Mouse (Mus musculus) thymus, adult 2 months (tissue): ENCODE results near the gene Nkx1-2. TPM values are rescaled to one million over a fixed set of nuclear protein-coding genes. Genes with fewer than 3 reads are reported as not detected.

Source experiments
- DNase-seq: peaks from one replicate; pipeline ENCODE4 v3.0.0; 2021
- H3K27ac ChIP-seq: fragments of 200-500 bp; 2 replicates; pipeline ENCODE4 v1.5.1; 2012; ENCODE audit warnings: low read length, control low read depth; ENCODE audit not compliant: control insufficient read depth, insufficient read depth
- H3K27me3 ChIP-seq: fragments of 200-500 bp; 2 replicates; pipeline ENCODE4 v1.6.1; 2012; ENCODE audit warnings: mild to moderate bottlenecking, low read length, moderate library complexity, mixed read lengths; ENCODE audit not compliant: control insufficient read depth, insufficient read depth
- H3K36me3 ChIP-seq: fragments of 200-500 bp; 2 replicates; pipeline ENCODE4 v1.6.1; 2012; ENCODE audit warnings: mild to moderate bottlenecking, low read length, moderate library complexity; ENCODE audit not compliant: control insufficient read depth, insufficient read depth
- H3K4me1 ChIP-seq: fragments of 200-500 bp; replicated peaks from 2 replicates; pipeline ENCODE4 v1.6.1; 2012; ENCODE audit warnings: low read length; ENCODE audit not compliant: control insufficient read depth, insufficient read depth
- H3K4me3 ChIP-seq: fragments of 200-500 bp; 2 replicates; pipeline ENCODE4 v1.5.1; 2012; ENCODE audit warnings: mild to moderate bottlenecking, low read length, control low read depth, moderate library complexity; ENCODE audit not compliant: control insufficient read depth, insufficient read depth
- CTCF ChIP-seq: fragments of 200-500 bp; IDR thresholded peaks from 2 replicates; pipeline ENCODE4 v1.5.1; 2012; ENCODE audit warnings: mild to moderate bottlenecking, control low read depth, low read length, moderate library complexity, borderline replicate concordance; ENCODE audit not compliant: control insufficient read depth, poor library complexity, insufficient read depth; ENCODE audit errors: extremely low read depth
- POLR2A ChIP-seq: fragments of 200-500 bp; IDR thresholded peaks from 2 replicates; pipeline ENCODE4 v1.6.1; 2012; ENCODE audit warnings: mild to moderate bottlenecking, low read length, control low read depth, moderate library complexity; ENCODE audit not compliant: control insufficient read depth, poor library complexity, insufficient read depth; ENCODE audit errors: extremely low read depth
- WGBS: fragments of 180-500 bp; shearing (Covaris S2); methylation state at CpG from one replicate; pipeline ENCODE4 v1.1.7; 2018; 5-methylcytosine and 5-hydroxymethylcytosine counted together
- polyA plus RNA-seq: library from polyadenylated mRNA; depleted of rRNA; stranded (reverse); fragments of >200 nt; gene quantifications from 2 replicates; pipeline ENCODE4 v1.2.3, GENCODE M21; 2012

Gene Nkx1-2
- polyA plus RNA-seq, 1 experiment: 0.27 TPM

- H3K4me1 ChIP-seq: peaks cover 8% of the 10 kb centered on the region
- H3K27me3 ChIP-seq: peaks cover 16% of the 10 kb centered on the region; the same call in 1 of the 2 replicates
- DNase-seq: no peak
- TF ChIP-seq CTCF (no peak), POLR2A (no peak)
- no peaks in the 10 kb centered on the region for H3K36me3 ChIP-seq
- H3K4me3 ChIP-seq: no peak overlapping the region
- WGBS: 97% methylated on average over 2 of the region's 2 CpGs
- H3K27ac ChIP-seq: no peak overlapping the region
Observed at GRCm38 (mm10) chr7:132594325-132594724, 5.1 kb downstream of the Nkx1-2 start.

DNA sequence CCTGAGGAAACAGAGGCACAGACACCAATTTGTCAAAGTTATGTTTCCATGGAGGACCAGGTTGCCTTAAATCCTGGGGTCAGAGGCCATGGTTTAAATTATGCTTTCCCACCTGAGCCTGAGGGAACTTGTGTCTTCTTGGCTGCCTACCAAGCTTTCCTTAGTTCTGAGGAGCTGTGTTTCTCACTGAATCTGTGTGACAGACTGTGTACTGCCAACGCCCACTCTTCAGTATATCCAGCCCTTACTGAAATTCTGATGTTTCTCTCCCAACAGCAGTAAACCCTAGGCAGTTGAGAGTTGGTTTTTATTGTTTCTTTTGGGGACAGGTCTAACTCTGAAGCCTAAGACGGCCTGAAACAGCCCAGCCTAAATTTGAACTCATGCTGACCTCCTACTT is 5.7 kb downstream of the Nkx1-2 start:
- 97% methylated on average over 2 of the region's 2 CpGs for WGBS
- Histone ChIP-seq H3K27me3 (peaks cover 14% of the 10 kb centered on the region; the same call in 1 of the 2 replicates), H3K27ac (no peak overlapping the region), H3K4me3 (no peak overlapping the region), H3K4me1 (peaks cover 8% of the 10 kb centered on the region), H3K36me3 (no peaks in the 10 kb centered on the region)
- no peak for TF ChIP-seq POLR2A
- no peak for TF ChIP-seq CTCF
- no peak for DNase-seq

GRCm38 (mm10) chr7:132589610-132590009 is 9.8 kb downstream of the Nkx1-2 start:
- H3K27ac ChIP-seq: no peak overlapping the region
- H3K4me3 ChIP-seq: no peak overlapping the region
- WGBS: 61% methylated on average over 5 of the region's 5 CpGs

GRCm38 (mm10) chr7:132587167-132587566 is 12.3 kb downstream of the Nkx1-2 start:
- H3K27ac ChIP-seq: no peak overlapping the region
- no peaks in the 10 kb centered on the region for H3K36me3 ChIP-seq
- no peaks in the 10 kb centered on the region for H3K4me1 ChIP-seq
- DNase-seq: no peak
- TF ChIP-seq POLR2A (no peak), CTCF (no peak)
- WGBS: 91% methylated on average over 5 of the region's 5 CpGs
- H3K27me3 ChIP-seq: no peaks in the 10 kb centered on the region
- H3K4me3 ChIP-seq: no peak overlapping the region

More at GRCm38 (mm10) chr7:132589610-132590009, 9.8 kb downstream of the Nkx1-2 start:
- Histone ChIP-seq H3K4me1 (no peaks in the 10 kb centered on the region), H3K36me3 (no peaks in the 10 kb centered on the region), H3K27me3 (no peaks in the 10 kb centered on the region; the same call in 1 of the 2 replicates)
- DNase-seq: no peak
- TF ChIP-seq POLR2A (no peak), CTCF (no peak)

GRCm38 (mm10) chr7:132585695-132586491 is 13.5 kb downstream of the Nkx1-2 start:
- WGBS: 84% methylated on average over 3 of the region's 3 CpGs
- no peak for DNase-seq
- no peak overlapping the region for H3K27ac ChIP-seq
- no peak overlapping the region for H3K4me3 ChIP-seq
- TF ChIP-seq POLR2A (no peak), CTCF (no peak)
- no peaks in the 10 kb centered on the region for H3K36me3 ChIP-seq
- H3K27me3 ChIP-seq: no peaks in the 10 kb centered on the region
- H3K4me1 ChIP-seq: no peaks in the 10 kb centered on the region

GRCm38 (mm10) chr7:132581441-132581840 is 18.0 kb downstream of the Nkx1-2 start:
- Histone ChIP-seq H3K4me3 (no peak overlapping the region), H3K4me1 (peaks cover 3% of the 10 kb centered on the region; the same call in 1 of the 2 replicates), H3K36me3 (no peaks in the 10 kb centered on the region), H3K27ac (no peak overlapping the region), H3K27me3 (no peaks in the 10 kb centered on the region)
- TF ChIP-seq CTCF (no peak), POLR2A (no peak)
- no peak for DNase-seq
- 96% methylated on average over 2 of the region's 2 CpGs for WGBS
